Mouse (Mus musculus) embryonic facial prominence, embryonic 11.5 days (tissue): Measurements from ENCODE around the gene Nxnl2. TPM values are rescaled to one million over a fixed set of nuclear protein-coding genes. Genes with fewer than 3 reads are reported as not detected.

Experiments
- ATAC-seq: fragments of 200-750 bp; cut with Nextera tagmentation; replicated peaks from 2 replicates; pipeline ENCODE4 v1.8.0; 2017; ENCODE audit warnings: low read depth; ENCODE audit not compliant: insufficient number of reproducible peaks, low FRiP score, low TSS enrichment
- DNase-seq: peaks from one replicate; pipeline ENCODE4 v3.0.0-alpha.2; 2015; ENCODE audit warnings: low spot score
- H3K27ac ChIP-seq: fragments of 300-500 bp; sonication (generic); replicated peaks from 2 replicates; pipeline ENCODE4 v1.5.1; 2014; ENCODE audit warnings: mild to moderate bottlenecking, low read depth, low read length, control low read depth
- H3K27me3 ChIP-seq: fragments of 300-500 bp; sonication (generic); 2 replicates; pipeline ENCODE4 v1.6.1; 2014; ENCODE audit warnings: mild to moderate bottlenecking, low read length, moderate library complexity, mixed read lengths; ENCODE audit not compliant: control insufficient read depth, insufficient read depth
- H3K36me3 ChIP-seq: fragments of 300-500 bp; sonication (generic); replicated peaks from 2 replicates; pipeline ENCODE4 v1.6.1; 2014; ENCODE audit warnings: low read depth, mild to moderate bottlenecking, low read length, moderate library complexity, mixed read lengths; ENCODE audit not compliant: control insufficient read depth, insufficient read depth
- H3K4me1 ChIP-seq: fragments of 300-500 bp; sonication (generic); 2 replicates; pipeline ENCODE4 v1.6.1; 2014; ENCODE audit warnings: low read length, mixed read lengths; ENCODE audit not compliant: control insufficient read depth, insufficient read depth
- H3K4me2 ChIP-seq: fragments of 300-500 bp; sonication (generic); 2 replicates; pipeline ENCODE4 v1.6.1; 2014; ENCODE audit warnings: low read depth, mild to moderate bottlenecking, control low read depth, low read length, moderate library complexity
- H3K4me3 ChIP-seq: fragments of 300-500 bp; sonication (generic); 2 replicates; pipeline ENCODE4 v1.5.1; 2014; ENCODE audit warnings: low read depth, low read length, control low read depth
- H3K9ac ChIP-seq: fragments of 300-500 bp; sonication (generic); replicated peaks from 2 replicates; pipeline ENCODE4 v1.6.1; 2014; ENCODE audit warnings: mild to moderate bottlenecking, control low read depth, low read length
- H3K9me3 ChIP-seq: fragments of 300-500 bp; sonication (generic); replicated peaks from 2 replicates; pipeline ENCODE4 v1.6.1; 2016; ENCODE audit warnings: mild to moderate bottlenecking, low read length, inconsistent platforms, mixed read lengths; ENCODE audit not compliant: control insufficient read depth
- WGBS: fragments of 180-500 bp; shearing (Covaris S2); extraction: QIAGEN DNeasy Blood & Tissue Kit; methylation state at CpG from one replicate; pipeline ENCODE4 v1.1.7; 2014; 5-methylcytosine and 5-hydroxymethylcytosine counted together
- polyA plus RNA-seq: library from polyadenylated mRNA; unstranded; fragments of >200 nt; fragmentation: Nextera tagmentation; extraction: Ambion mirVana; gene quantifications from 2 replicates; pipeline ENCODE4 v1.2.1, GENCODE M21; 2014

Gene Nxnl2
- polyA plus RNA-seq, 1 experiment from 2014 or later = 1.7 TPM

- 83% methylated on average over 2 of the region's 2 CpGs for WGBS
- ATAC-seq = no peak
These were observed 9.2 kb upstream of the Nxnl2 start for GRCm38 (mm10) chr13:51161672-51162071.

GRCm38 (mm10) chr13:51162246-51162645, 8.6 kb upstream of the Nxnl2 start:
- Histone ChIP-seq H3K27me3 (no peaks in the 10 kb centered on the region), H3K27ac (no peak overlapping the region), H3K9ac (no peak overlapping the region), H3K4me3 (no peak overlapping the region), H3K4me2 (no peak overlapping the region), H3K9me3 (no peaks in the 10 kb centered on the region), H3K4me1 (no peaks in the 10 kb centered on the region), H3K36me3 (peaks cover 3% of the 10 kb centered on the region; the same call in 1 of the 2 replicates)
- 84% methylated on average over 6 of the region's 6 CpGs for WGBS
- no peak for DNase-seq
- no peak for ATAC-seq

More at GRCm38 (mm10) chr13:51161672-51162071, 9.2 kb upstream of the Nxnl2 start:
- Histone ChIP-seq H3K4me2 (no peak overlapping the region), H3K27me3 (no peaks in the 10 kb centered on the region), H3K9ac (no peak overlapping the region), H3K4me3 (no peak overlapping the region), H3K4me1 (no peaks in the 10 kb centered on the region), H3K9me3 (no peaks in the 10 kb centered on the region), H3K27ac (no peak overlapping the region), H3K36me3 (peaks cover 3% of the 10 kb centered on the region; the same call in 1 of the 2 replicates)
- DNase-seq = no peak

DNA sequence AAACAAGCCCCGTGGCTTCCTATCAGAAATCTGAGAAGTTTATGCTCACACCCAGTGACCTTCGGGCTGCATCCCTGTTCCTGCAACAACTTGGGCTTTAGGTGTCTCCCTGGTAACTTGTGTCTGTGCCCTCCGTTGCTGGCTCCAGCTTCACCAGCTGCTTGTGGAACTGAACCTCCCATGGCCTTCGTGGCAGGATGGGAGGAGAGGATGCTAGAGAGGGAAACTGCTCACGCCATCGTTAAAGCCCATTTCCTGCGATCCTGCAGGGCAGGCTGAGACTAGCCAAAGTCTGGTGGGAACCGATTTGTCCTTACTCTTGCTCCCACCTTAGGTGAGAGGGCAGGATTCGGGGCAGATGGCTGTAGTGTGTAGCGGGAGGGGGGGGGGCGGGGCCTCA, 4.1 kb upstream of the Nxnl2 start:
- H3K36me3 ChIP-seq = no peaks in the 10 kb centered on the region
- WGBS = 66% methylated on average over 11 of the region's 11 CpGs
- H3K27ac ChIP-seq = no peak overlapping the region
- H3K4me2 ChIP-seq = no peak overlapping the region
- no peak overlapping the region for H3K9ac ChIP-seq
- no peaks in the 10 kb centered on the region for H3K4me1 ChIP-seq
- H3K9me3 ChIP-seq = no peaks in the 10 kb centered on the region
- DNase-seq (no peak), ATAC-seq (0 out of 2 replicates have a peak, but pooled peaks have one; percentile 27)
- no peak overlapping the region for H3K4me3 ChIP-seq
- H3K27me3 ChIP-seq = peaks cover 4% of the 10 kb centered on the region; the same call in 1 of the 2 replicates

GRCm38 (mm10) chr13:51170215-51170614, 607 bp upstream of the Nxnl2 start:
- DNase-seq (no peak), ATAC-seq (no peak)
- Histone ChIP-seq H3K4me1 (no peaks in the 10 kb centered on the region), H3K36me3 (no peaks in the 10 kb centered on the region), H3K9ac (no peak overlapping the region), H3K27me3 (peaks cover 4% of the 10 kb centered on the region; the same call in 1 of the 2 replicates), H3K4me3 (peak overlapping the region; percentile 44; the same call in 1 of the 2 replicates), H3K27ac (no peak overlapping the region), H3K9me3 (no peaks in the 10 kb centered on the region), H3K4me2 (peak overlapping the region; percentile 97)
- 34% methylated on average over 11 of the region's 11 CpGs for WGBS

- Histone ChIP-seq H3K4me3 (no peak overlapping the region), H3K9me3 (no peaks in the 10 kb centered on the region), H3K27ac (no peak overlapping the region), H3K27me3 (peaks cover 4% of the 10 kb centered on the region; the same call in 1 of the 2 replicates), H3K9ac (no peak overlapping the region), H3K4me1 (no peaks in the 10 kb centered on the region), H3K4me2 (no peak overlapping the region), H3K36me3 (no peaks in the 10 kb centered on the region)
- WGBS = 76% methylated on average over 7 of the region's 7 CpGs
- DNase-seq = no peak
- no peak for ATAC-seq
These were observed 1.8 kb downstream of the Nxnl2 start for GRCm38 (mm10) chr13:51172601-51173000.

DNA sequence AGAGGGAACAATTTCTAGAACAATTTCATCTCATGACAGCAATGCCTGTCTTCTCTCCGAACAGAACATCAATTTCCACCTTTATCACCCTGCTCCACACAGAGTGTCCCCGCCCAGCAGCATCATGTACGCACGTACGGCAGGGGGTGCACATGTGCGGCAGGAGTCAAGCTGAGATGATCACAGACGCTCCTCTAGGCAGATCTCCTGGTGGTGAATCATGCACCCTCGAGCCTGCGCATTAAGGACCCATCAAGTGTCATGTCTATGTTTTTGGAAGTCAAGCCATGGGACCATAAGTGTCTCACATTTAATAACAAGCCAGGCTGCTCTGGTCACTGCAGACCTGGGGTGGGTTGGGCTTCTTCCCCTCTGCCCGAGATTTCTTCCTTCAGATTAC, 8.1 kb downstream of the Nxnl2 start:
- no peak overlapping the region for H3K4me3 ChIP-seq
- 87% methylated on average over 10 of the region's 10 CpGs for WGBS
- no peak for DNase-seq
- no peak overlapping the region for H3K27ac ChIP-seq
- no peaks in the 10 kb centered on the region for H3K4me1 ChIP-seq
- H3K9ac ChIP-seq = no peak overlapping the region
- H3K36me3 ChIP-seq = no peaks in the 10 kb centered on the region
- H3K4me2 ChIP-seq = no peak overlapping the region
- H3K9me3 ChIP-seq = no peaks in the 10 kb centered on the region
- H3K27me3 ChIP-seq = no peaks in the 10 kb centered on the region
- no peak for ATAC-seq

DNA sequence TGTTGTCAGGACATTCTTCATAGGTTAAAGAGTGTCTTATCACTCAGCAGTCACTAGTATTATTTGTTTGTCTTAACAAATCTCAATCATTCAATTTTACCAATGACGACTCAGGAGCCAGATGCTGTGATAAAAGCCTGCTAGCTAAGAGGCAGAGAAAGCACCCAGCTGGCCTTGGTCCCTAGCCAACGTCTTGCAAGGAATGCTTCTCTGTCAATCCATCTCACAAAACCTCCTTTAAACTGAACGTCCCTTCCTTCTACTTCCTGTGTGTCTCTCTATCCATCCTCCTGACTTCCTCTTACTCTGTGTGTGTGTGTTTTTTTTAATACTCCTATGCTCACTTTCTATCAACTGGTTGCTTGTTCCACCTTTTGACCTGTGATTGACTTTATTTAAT, 8.5 kb downstream of the Nxnl2 start:
- Histone ChIP-seq H3K4me2 (no peak overlapping the region), H3K9me3 (no peaks in the 10 kb centered on the region), H3K36me3 (no peaks in the 10 kb centered on the region), H3K4me3 (no peak overlapping the region), H3K27me3 (no peaks in the 10 kb centered on the region), H3K4me1 (no peaks in the 10 kb centered on the region), H3K9ac (no peak overlapping the region), H3K27ac (no peak overlapping the region)
- DNase-seq (no peak), ATAC-seq (no peak)
- 61% methylated on average over 3 of the region's 3 CpGs for WGBS

DNA sequence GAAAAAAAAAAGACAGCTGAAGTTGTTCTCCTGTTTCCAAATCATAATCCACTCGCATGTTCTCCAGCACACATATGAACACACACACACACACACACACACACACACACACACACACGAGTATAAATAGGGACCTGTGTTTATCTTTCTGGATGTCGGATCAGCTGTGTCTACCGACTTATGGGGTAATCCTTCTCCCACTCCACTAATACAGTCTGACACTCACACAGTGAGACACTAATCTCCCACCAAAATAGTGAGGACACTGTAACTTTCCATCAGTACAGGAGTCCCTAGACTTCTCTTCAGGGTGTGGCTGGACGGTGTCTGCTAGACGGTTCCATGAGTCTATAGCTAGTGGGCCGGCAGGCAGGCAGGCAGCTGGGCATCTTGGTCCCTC, 11.4 kb downstream of the Nxnl2 start:
- Histone ChIP-seq H3K36me3 (no peaks in the 10 kb centered on the region), H3K27ac (no peak overlapping the region), H3K9ac (no peak overlapping the region), H3K4me2 (no peak overlapping the region), H3K4me1 (no peaks in the 10 kb centered on the region), H3K9me3 (no peaks in the 10 kb centered on the region), H3K4me3 (no peak overlapping the region), H3K27me3 (no peaks in the 10 kb centered on the region)
- WGBS = 82% methylated on average over 7 of the region's 7 CpGs
- ATAC-seq (no peak), DNase-seq (no peak)
